21 mouse cellular contexts compared by ENCODE assay signal in the genomic region with DNA sequence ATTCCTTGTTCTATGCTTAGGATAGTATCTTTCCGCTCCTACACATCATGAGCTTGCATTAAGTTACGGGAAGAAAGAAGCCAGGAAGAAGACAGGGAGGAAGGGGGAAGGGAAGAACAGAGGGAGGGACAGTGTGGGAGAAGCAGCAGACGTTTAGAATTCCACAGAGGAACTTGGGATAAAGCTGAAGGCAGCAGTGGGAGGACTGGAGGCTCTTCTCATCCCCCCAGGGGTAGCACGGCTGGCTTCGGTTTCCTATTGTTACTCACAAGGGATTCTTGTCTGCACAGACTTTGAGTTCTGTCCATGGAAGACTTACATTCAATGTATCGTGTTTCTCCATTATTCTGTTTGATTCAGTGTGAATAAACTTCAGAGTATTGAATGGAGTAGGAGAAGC. TPM values are rescaled to one million over a fixed set of nuclear protein-coding genes. Genes with fewer than 3 reads are reported as not detected.
DNase-seq lines count a peak whose midpoint lies in the region; ATAC-seq lines count a peak whose summit lies in the region.
"Had no signal": no experiment of that assay in that cellular context is flagged by ENCODE, and none has a peak within 500 bp of the region (broad histone marks: within the 10 kb centered on the region; RNA-seq: fewer than 3 reads in every experiment).

No protein-coding gene starts in this region.

- peak; percentile 98 for ATAC-seq in frontal cortex, adult (ENCODE audit: low TSS enrichment)
- ATAC-seq in kidney, embryonic 16.5 days (ENCODE audit: low FRiP score, low TSS enrichment), result peak; percentile 74; the same call in 1 of the 2 replicates
- no peak for ATAC-seq in megakaryocyte progenitor cell, adult 5-6 weeks (replicated peaks; ENCODE audit: poor library complexity)
- ATAC-seq: intestine, embryonic 16.5 days; lung, postnatal 0 days had no signal

- DNase-seq in frontal cortex, postnatal 25 days (ENCODE audit: low spot score in 2 of 2), result no peak
- no peak for DNase-seq in kidney, postnatal 10 days
- DNase-seq in right cerebral cortex, adult 18-20 months, result peak; percentile 15
- no peak for DNase-seq in right cerebral cortex, postnatal 14 days
- peak; percentile 22 for DNase-seq in retina, postnatal 1 day
- DNase-seq: adrenal gland, postnatal 25 days; cerebellum, postnatal 14 days; gastrocnemius, postnatal 14 days; layer of hippocampus, adult 9-11 months; liver, embryonic 13.5 days; right cerebral cortex, postnatal 4 days; thymus, adult 2 months had no signal

- 48% methylated on average over 6 of the region's 6 CpGs for WGBS in kidney, embryonic 16.5 days

- H3K27me3 ChIP-seq in kidney, embryonic 16.5 days (ENCODE audit: insufficient read depth, low read length), result no peaks in the 10 kb centered on the region
- H3K27me3 ChIP-seq: liver, embryonic 13.5 days; megakaryocyte, embryonic 14.5 days had no signal

- H3K4me1 ChIP-seq in kidney, embryonic 16.5 days (ENCODE audit: insufficient read depth, low read length), result no peaks in the 10 kb centered on the region
- H3K4me1 ChIP-seq: liver, embryonic 13.5 days; megakaryocyte, embryonic 14.5 days had no signal

- no peak overlapping the region for H3K4me3 ChIP-seq in kidney, embryonic 16.5 days (ENCODE audit: low read length)
- H3K4me3 ChIP-seq: liver, embryonic 13.5 days; megakaryocyte, embryonic 14.5 days had no signal

- H3K27ac ChIP-seq in kidney, embryonic 16.5 days (ENCODE audit: low read length), result no peak overlapping the region
- H3K27ac ChIP-seq: liver, embryonic 13.5 days had no signal

- no peak overlapping the region for H3K9ac ChIP-seq in kidney, embryonic 16.5 days (replicated peaks; ENCODE audit: low read length)
- H3K9ac ChIP-seq: liver, embryonic 13.5 days had no signal

- H3K9me3 ChIP-seq in kidney, embryonic 16.5 days (ENCODE audit: low read length), result no peaks in the 10 kb centered on the region
- H3K9me3 ChIP-seq: liver, embryonic 13.5 days had no signal

- no peak overlapping the region for H3K4me2 ChIP-seq in kidney, embryonic 16.5 days (replicated peaks; ENCODE audit: low read depth, low read length)
- H3K4me2 ChIP-seq: liver, embryonic 13.5 days had no signal

- no peaks in the 10 kb centered on the region for H3K36me3 ChIP-seq in kidney, embryonic 16.5 days (ENCODE audit: insufficient read depth, low read length)
- H3K36me3 ChIP-seq: liver, embryonic 13.5 days had no signal

RNA-seq across cellular contexts. Expression of gene Tas2r119, which starts 5.3 kb away (rescaled TPM):
- polyA plus RNA-seq in kidney, embryonic 16.5 days (2015; fragmentation: Nextera tagmentation; extraction: Ambion mirVana), result not detected in 2 replicates
- not detected in 2 replicates for total RNA-seq in megakaryocyte progenitor cell, adult 5-6 weeks (2015)
- not detected in 2 replicates for total RNA-seq in megakaryocyte progenitor cell, adult 5-6 weeks (2017)
- total RNA-seq: adrenal gland, postnatal 25 days; gastrocnemius, postnatal 14 days; hematopoietic stem cell, adult 5-6 weeks had no signal
- polyA plus RNA-seq: embryonic facial prominence, embryonic 11.5 days; intestine, embryonic 16.5 days; limb, embryonic 11.5 days; liver, embryonic 13.5 days; lung, postnatal 0 days; thymus, adult 2 months had no signal

Comparison
In these comparisons a context has a peak if more than half of its experiments do, and no peak if none do; other contexts are left out.
1. DNase-seq: peak in right cerebral cortex, adult 18-20 months (single experiment) and retina, postnatal 1 day (single experiment); none in frontal cortex, postnatal 25 days (0 of 2), kidney, postnatal 10 days (single experiment) and right cerebral cortex, postnatal 14 days (single experiment).